Mouse (Mus musculus) erythroid progenitor cell, adult 5-6 weeks (primary cell): Measurements from ENCODE around the gene Nlgn3. TPM values are rescaled to one million over a fixed set of nuclear protein-coding genes. Genes with fewer than 3 reads are reported as not detected.

Experiments
- ATAC-seq: replicated peaks from 2 replicates; pipeline ENCODE4 v1.8.0; 2016; ENCODE audit warnings: moderate number of reproducible peaks, mild to moderate bottlenecking, moderate TSS enrichment, inconsistent platforms; ENCODE audit not compliant: poor library complexity, low FRiP score, severe bottlenecking
- total RNA-seq, 2 experiments: library from RNA; stranded (forward) in 1 of 2; stranded (reverse) in 1 of 2; fragments of 150-400 nt in 1 of 2; fragments of 186-747, 209-891 nt in 1 of 2; gene quantifications; 2 replicates each; pipeline versions ENCODE4 v1.2.3 to v1.2.4; 2015 to 2017; ENCODE audit warnings: low replicate concordance in 2 of 2

Gene Nlgn3
- total RNA-seq, 2 experiments from 2014 or later, result 1.5 TPM; not detected in 1

DNA sequence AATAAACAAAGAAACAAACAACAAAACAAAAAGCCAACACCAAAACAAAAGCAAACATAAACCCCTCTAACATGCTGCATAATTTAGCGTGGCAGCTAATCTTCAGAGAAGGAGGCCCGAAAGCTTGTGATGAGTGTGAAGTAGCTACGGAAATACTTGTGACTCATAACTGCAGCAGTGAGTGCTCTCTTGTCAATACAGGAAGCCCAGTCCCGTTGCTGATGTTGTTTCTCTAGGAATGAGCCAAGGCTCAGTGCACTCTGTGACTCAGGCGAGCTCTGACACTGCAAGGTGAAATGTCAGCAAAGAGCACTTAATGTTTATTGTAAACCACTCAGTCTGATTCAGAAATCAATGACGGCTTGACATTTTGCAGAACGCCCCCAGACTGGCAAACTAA, 70.0 kb downstream of the Nlgn3 start:
- no peak for ATAC-seq

DNA sequence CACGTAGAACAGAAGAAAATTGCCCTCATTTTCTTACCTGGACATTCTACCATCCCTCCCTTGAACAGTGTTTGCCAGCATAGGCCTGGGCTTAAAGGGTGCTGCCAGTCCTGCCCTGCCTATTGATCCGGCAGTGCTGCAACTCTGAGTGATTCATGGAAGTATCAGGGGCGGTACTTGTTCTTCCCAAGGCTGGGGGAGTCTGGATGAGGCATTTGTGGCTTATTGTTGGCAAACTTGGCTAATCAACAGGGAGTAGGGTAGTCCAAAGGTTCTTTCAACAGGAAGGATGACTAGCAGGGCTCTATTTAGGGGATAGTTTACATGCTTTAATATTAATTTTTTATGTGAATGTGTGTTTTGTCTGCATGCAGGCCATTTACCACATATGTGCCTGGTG, 71.6 kb downstream of the Nlgn3 start:
- ATAC-seq, result no peak

DNA sequence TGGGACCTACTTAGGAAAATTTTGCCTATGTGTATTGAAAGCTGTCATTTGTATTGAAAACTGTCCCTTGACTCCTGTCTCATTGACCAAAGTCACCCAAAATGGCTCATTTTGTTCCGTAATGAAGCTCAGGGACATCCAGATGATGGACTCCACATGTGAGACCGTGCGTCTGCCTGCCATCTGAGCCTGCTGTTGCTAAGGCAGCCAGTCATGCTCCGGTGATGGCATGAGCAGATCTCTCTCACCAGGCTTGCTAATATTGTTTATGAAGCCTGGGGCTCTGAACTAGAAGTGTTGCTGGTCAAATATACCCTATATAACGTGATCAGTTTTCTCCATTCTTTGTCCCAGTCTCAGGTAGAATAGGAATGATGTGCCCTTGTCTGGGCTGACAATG, 74.0 kb downstream of the Nlgn3 start:
- no peak for ATAC-seq

Other genes starting within 250 kb of the Nlgn3 start
- gene Tex11, start 239.5 kb upstream of the Nlgn3 start, total RNA-seq (2015; ENCODE audit: low replicate concordance), result 1.7 TPM in 1 of 2 replicates, not detected in the other
- 0.64 TPM in 1 of 2 replicates, not detected in the other for gene Tex11, start 239.5 kb upstream of the Nlgn3 start, total RNA-seq (2017; ENCODE audit: low replicate concordance)
- gene Slc7a3, start 213.1 kb upstream of the Nlgn3 start, total RNA-seq (2015; ENCODE audit: low replicate concordance), result not detected in 2 replicates
- gene Slc7a3, start 213.1 kb upstream of the Nlgn3 start, total RNA-seq (2017; ENCODE audit: low replicate concordance), result not detected in 2 replicates
- gene Snx12, start 76.6 kb upstream of the Nlgn3 start, total RNA-seq (2015; ENCODE audit: low replicate concordance), result 7.1 and 9.0 TPM in 2 replicates
- 8.7 and 12.8 TPM in 2 replicates for gene Snx12, start 76.6 kb upstream of the Nlgn3 start, total RNA-seq (2017; ENCODE audit: low replicate concordance)
- 11.7 and 13.3 TPM in 2 replicates for gene Foxo4, start 44.6 kb upstream of the Nlgn3 start, total RNA-seq (2015; ENCODE audit: low replicate concordance)
- gene Foxo4, start 44.6 kb upstream of the Nlgn3 start, total RNA-seq (2017; ENCODE audit: low replicate concordance), result 18.2 and 27.3 TPM in 2 replicates
- gene Gm614, start 35.2 kb upstream of the Nlgn3 start, total RNA-seq (2015; ENCODE audit: low replicate concordance), result not detected in 2 replicates
- not detected in 2 replicates for gene Gm614, start 35.2 kb upstream of the Nlgn3 start, total RNA-seq (2017; ENCODE audit: low replicate concordance)
- 37.1 and 39.8 TPM in 2 replicates for gene Il2rg, start 30.9 kb upstream of the Nlgn3 start, total RNA-seq (2015; ENCODE audit: low replicate concordance)
- gene Il2rg, start 30.9 kb upstream of the Nlgn3 start, total RNA-seq (2017; ENCODE audit: low replicate concordance), result 6.0 and 20.7 TPM in 2 replicates
- gene Gm20489, start 30.1 kb upstream of the Nlgn3 start, total RNA-seq (2015; ENCODE audit: low replicate concordance), result not detected in 2 replicates
- gene Gm20489, start 30.1 kb upstream of the Nlgn3 start, total RNA-seq (2017; ENCODE audit: low replicate concordance), result not detected in 2 replicates
- 224 and 283 TPM in 2 replicates for gene Med12, start 25.1 kb upstream of the Nlgn3 start, total RNA-seq (2015; ENCODE audit: low replicate concordance)
- gene Med12, start 25.1 kb upstream of the Nlgn3 start, total RNA-seq (2017; ENCODE audit: low replicate concordance), result 94.2 and 125 TPM in 2 replicates
- not detected in 2 replicates for gene Gjb1, start 77.2 kb downstream of the Nlgn3 start, total RNA-seq (2015; ENCODE audit: low replicate concordance)
- gene Gjb1, start 77.2 kb downstream of the Nlgn3 start, total RNA-seq (2017; ENCODE audit: low replicate concordance), result not detected in 2 replicates
- 1.3 and 4.3 TPM in 2 replicates for gene Zmym3, start 121.7 kb downstream of the Nlgn3 start, total RNA-seq (2015; ENCODE audit: low replicate concordance)
- gene Zmym3, start 121.7 kb downstream of the Nlgn3 start, total RNA-seq (2017; ENCODE audit: low replicate concordance), result 2.2 and 2.3 TPM in 2 replicates
- gene Nono, start 130.2 kb downstream of the Nlgn3 start, total RNA-seq (2015; ENCODE audit: low replicate concordance), result 155 and 173 TPM in 2 replicates
- gene Nono, start 130.2 kb downstream of the Nlgn3 start, total RNA-seq (2017; ENCODE audit: low replicate concordance), result 224 and 241 TPM in 2 replicates
- gene Itgb1bp2, start 149.9 kb downstream of the Nlgn3 start, total RNA-seq (2015; ENCODE audit: low replicate concordance), result 2.9 and 7.6 TPM in 2 replicates
- gene Itgb1bp2, start 149.9 kb downstream of the Nlgn3 start, total RNA-seq (2017; ENCODE audit: low replicate concordance), result 2.3 and 4.1 TPM in 2 replicates
- 78.9 and 95.6 TPM in 2 replicates for gene Taf1, start 233.6 kb downstream of the Nlgn3 start, total RNA-seq (2015; ENCODE audit: low replicate concordance)
- gene Taf1, start 233.6 kb downstream of the Nlgn3 start, total RNA-seq (2017; ENCODE audit: low replicate concordance), result 129 and 147 TPM in 2 replicates